Mouse (Mus musculus): ENCODE data around the gene Sept9. TPM values are rescaled to one million over a fixed set of nuclear protein-coding genes. Genes with fewer than 3 reads are reported as not detected.

Gene Sept9
- total and polyA plus RNA-seq, 3 experiments = 115 to 469 (median 292) TPM

GRCm38 (mm10) chr11:117369347-117369746 lies 169.9 kb downstream of the Sept9 start:
- DNase-seq (ENCODE audit: low spot score) = no peak
- Histone ChIP-seq H3K9me3 (replicated peaks) (no peaks in the 10 kb centered on the region), H3K36me3 (replicated peaks) (no peaks in the 10 kb centered on the region), H3K27me3 (ENCODE audit: insufficient read depth, low read length) (peaks cover 26% of the 10 kb centered on the region), H3K4me3 (ENCODE audit: low read depth, low read length) (no peak overlapping the region), H3K4me1 (ENCODE audit: insufficient read depth, low read depth, low read length) (no peaks in the 10 kb centered on the region)
- TF ChIP-seq GATA1 (IDR thresholded peaks at IDR 0.05; ENCODE audit: borderline replicate concordance, low read length) = no peak
- no peak for TF ChIP-seq GATA2 (IDR thresholded peaks at IDR 0.05; ENCODE audit: borderline replicate concordance, low read depth, low read length)
- TF ChIP-seq TAL1 (conservative IDR thresholded peaks at IDR 0.05; ENCODE audit: low read depth, low read length) = no peak
- ATAC-seq (ENCODE audit: extremely low read depth, insufficient number of reproducible peaks, low FRiP score, poor library complexity, severe bottlenecking) = no peak

GRCm38 (mm10) chr11:117370262-117370850 lies 170.9 kb downstream of the Sept9 start:
- DNase-seq (ENCODE audit: low spot score) (no peak), ATAC-seq (ENCODE audit: extremely low read depth, insufficient number of reproducible peaks, low FRiP score, poor library complexity, severe bottlenecking) (no peak)
- peaks cover 30% of the 10 kb centered on the region for H3K27me3 ChIP-seq (ENCODE audit: insufficient read depth, low read length)
- H3K36me3 ChIP-seq (replicated peaks) = no peaks in the 10 kb centered on the region
- TF ChIP-seq CTCF (IDR thresholded peaks at IDR 0.05; ENCODE audit: low read depth, low read length) (no peak), TAL1 (conservative IDR thresholded peaks at IDR 0.05; ENCODE audit: low read depth, low read length) (no peak), POLR2AphosphoS5 (IDR thresholded peaks at IDR 0.05; ENCODE audit: insufficient replicate concordance, low read depth, low read length) (no peak), GATA2 (IDR thresholded peaks at IDR 0.05; ENCODE audit: borderline replicate concordance, low read depth, low read length) (no peak), GATA1 (IDR thresholded peaks at IDR 0.05; ENCODE audit: borderline replicate concordance, low read length) (no peak)
- H3K4me1 ChIP-seq (ENCODE audit: insufficient read depth, low read depth, low read length) = no peaks in the 10 kb centered on the region
- no peaks in the 10 kb centered on the region for H3K9me3 ChIP-seq (replicated peaks)
- H3K4me3 ChIP-seq (ENCODE audit: low read depth, low read length) = no peak overlapping the region

GRCm38 (mm10) chr11:117372537-117372936 lies 173.1 kb downstream of the Sept9 start:
- Histone ChIP-seq H3K9me3 (replicated peaks) (no peaks in the 10 kb centered on the region), H3K4me3 (ENCODE audit: low read depth, low read length) (no peak overlapping the region), H3K36me3 (replicated peaks) (no peaks in the 10 kb centered on the region), H3K4me1 (ENCODE audit: insufficient read depth, low read depth, low read length) (no peaks in the 10 kb centered on the region), H3K27me3 (ENCODE audit: insufficient read depth, low read length) (peaks cover 26% of the 10 kb centered on the region)
- ATAC-seq (ENCODE audit: extremely low read depth, insufficient number of reproducible peaks, low FRiP score, poor library complexity, severe bottlenecking) (no peak), DNase-seq (ENCODE audit: low spot score) (no peak)
- TF ChIP-seq POLR2AphosphoS5 (IDR thresholded peaks at IDR 0.05; ENCODE audit: insufficient replicate concordance, low read depth, low read length) = no peak
- no peak for TF ChIP-seq TAL1 (conservative IDR thresholded peaks at IDR 0.05; ENCODE audit: low read depth, low read length)
- TF ChIP-seq CTCF (IDR thresholded peaks at IDR 0.05; ENCODE audit: low read depth, low read length) = no peak
- TF ChIP-seq GATA1 (IDR thresholded peaks at IDR 0.05; ENCODE audit: borderline replicate concordance, low read length) = no peak
- TF ChIP-seq GATA2 (IDR thresholded peaks at IDR 0.05; ENCODE audit: borderline replicate concordance, low read depth, low read length) = no peak

GRCm38 (mm10) chr11:117373195-117373594 lies 173.7 kb downstream of the Sept9 start:
- Histone ChIP-seq H3K36me3 (replicated peaks) (no peaks in the 10 kb centered on the region), H3K4me1 (ENCODE audit: insufficient read depth, low read depth, low read length) (no peaks in the 10 kb centered on the region), H3K4me3 (ENCODE audit: low read depth, low read length) (no peak overlapping the region), H3K9me3 (replicated peaks) (no peaks in the 10 kb centered on the region), H3K27me3 (ENCODE audit: insufficient read depth, low read length) (peaks cover 23% of the 10 kb centered on the region)
- DNase-seq (ENCODE audit: low spot score) (no peak), ATAC-seq (ENCODE audit: extremely low read depth, insufficient number of reproducible peaks, low FRiP score, poor library complexity, severe bottlenecking) (no peak)
- no peak for TF ChIP-seq CTCF (IDR thresholded peaks at IDR 0.05; ENCODE audit: low read depth, low read length)
- TF ChIP-seq GATA1 (IDR thresholded peaks at IDR 0.05; ENCODE audit: borderline replicate concordance, low read length) = no peak
- TF ChIP-seq POLR2AphosphoS5 (IDR thresholded peaks at IDR 0.05; ENCODE audit: insufficient replicate concordance, low read depth, low read length) = no peak
- TF ChIP-seq GATA2 (IDR thresholded peaks at IDR 0.05; ENCODE audit: borderline replicate concordance, low read depth, low read length) = no peak
- TF ChIP-seq TAL1 (conservative IDR thresholded peaks at IDR 0.05; ENCODE audit: low read depth, low read length) = no peak

GRCm38 (mm10) chr11:117373870-117374269 lies 174.4 kb downstream of the Sept9 start:
- H3K27me3 ChIP-seq (ENCODE audit: insufficient read depth, low read length) = peaks cover 26% of the 10 kb centered on the region
- ATAC-seq (ENCODE audit: extremely low read depth, insufficient number of reproducible peaks, low FRiP score, poor library complexity, severe bottlenecking) (no peak), DNase-seq (ENCODE audit: low spot score) (no peak)
- no peaks in the 10 kb centered on the region for H3K36me3 ChIP-seq (replicated peaks)
- H3K9me3 ChIP-seq (replicated peaks) = no peaks in the 10 kb centered on the region
- TF ChIP-seq CTCF (IDR thresholded peaks at IDR 0.05; ENCODE audit: low read depth, low read length) (no peak), GATA2 (IDR thresholded peaks at IDR 0.05; ENCODE audit: borderline replicate concordance, low read depth, low read length) (no peak), TAL1 (conservative IDR thresholded peaks at IDR 0.05; ENCODE audit: low read depth, low read length) (no peak), GATA1 (IDR thresholded peaks at IDR 0.05; ENCODE audit: borderline replicate concordance, low read length) (no peak), POLR2AphosphoS5 (IDR thresholded peaks at IDR 0.05; ENCODE audit: insufficient replicate concordance, low read depth, low read length) (no peak)
- no peak overlapping the region for H3K4me3 ChIP-seq (ENCODE audit: low read depth, low read length)
- no peaks in the 10 kb centered on the region for H3K4me1 ChIP-seq (ENCODE audit: insufficient read depth, low read depth, low read length)

GRCm38 (mm10) chr11:117374288-117374687 lies 174.8 kb downstream of the Sept9 start:
- Histone ChIP-seq H3K9me3 (replicated peaks) (no peaks in the 10 kb centered on the region), H3K27me3 (ENCODE audit: insufficient read depth, low read length) (peaks cover 30% of the 10 kb centered on the region), H3K4me1 (ENCODE audit: insufficient read depth, low read depth, low read length) (no peaks in the 10 kb centered on the region), H3K4me3 (ENCODE audit: low read depth, low read length) (no peak overlapping the region), H3K36me3 (replicated peaks) (no peaks in the 10 kb centered on the region)
- no peak for DNase-seq (ENCODE audit: low spot score)
- no peak for ATAC-seq (ENCODE audit: extremely low read depth, insufficient number of reproducible peaks, low FRiP score, poor library complexity, severe bottlenecking)
- TF ChIP-seq GATA2 (IDR thresholded peaks at IDR 0.05; ENCODE audit: borderline replicate concordance, low read depth, low read length) (no peak), TAL1 (conservative IDR thresholded peaks at IDR 0.05; ENCODE audit: low read depth, low read length) (no peak), POLR2AphosphoS5 (IDR thresholded peaks at IDR 0.05; ENCODE audit: insufficient replicate concordance, low read depth, low read length) (no peak), GATA1 (IDR thresholded peaks at IDR 0.05; ENCODE audit: borderline replicate concordance, low read length) (no peak), CTCF (IDR thresholded peaks at IDR 0.05; ENCODE audit: low read depth, low read length) (no peak)

Measured in G1E (cell line).